Mouse (Mus musculus) skeletal muscle tissue, adult 2 months (tissue): ENCODE results near the gene Abcb9.

Source experiments
- DNase-seq: peaks from one replicate; pipeline ENCODE4 v3.0.0-alpha.2; 2012; ENCODE audit warnings: low read depth, low spot score

Abcb9 gene

DNA sequence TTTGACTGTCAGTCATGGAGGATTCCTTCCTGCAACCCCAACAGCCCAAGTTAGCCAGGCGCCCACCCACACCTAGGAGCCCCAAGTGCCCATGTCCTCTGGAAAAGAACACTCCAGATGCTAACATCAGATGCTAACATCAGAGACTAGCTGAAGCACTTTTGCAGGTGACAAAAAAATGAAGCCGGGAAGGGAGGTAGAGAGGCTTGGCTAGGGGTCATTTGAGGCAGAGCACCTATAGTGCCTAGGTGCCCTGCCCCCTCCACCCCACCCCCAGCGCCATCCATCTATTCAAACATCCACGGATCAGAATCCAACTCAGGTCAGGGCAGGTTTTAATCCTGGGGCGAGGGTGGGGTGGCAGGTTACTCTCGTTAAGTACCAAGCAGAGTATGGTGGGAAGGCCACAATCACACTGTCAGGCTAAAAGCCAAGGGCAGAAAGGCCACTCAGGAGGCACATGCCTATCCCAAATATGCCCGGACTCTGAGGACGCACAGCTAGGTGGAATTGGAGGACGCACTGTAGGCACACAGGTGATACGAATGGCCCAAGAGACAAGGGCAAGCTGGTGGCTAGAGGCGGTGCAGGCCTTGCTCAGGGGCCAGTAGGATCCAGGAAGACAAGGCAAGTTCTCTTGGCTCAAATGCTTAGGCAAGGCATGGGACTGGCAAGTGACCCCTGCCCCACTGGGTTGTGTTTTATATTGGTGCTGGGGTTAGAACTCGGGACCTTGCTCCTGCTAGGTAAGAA is 1.6 kb downstream of the Abcb9 start:
- DNase-seq: no peak

DNA sequence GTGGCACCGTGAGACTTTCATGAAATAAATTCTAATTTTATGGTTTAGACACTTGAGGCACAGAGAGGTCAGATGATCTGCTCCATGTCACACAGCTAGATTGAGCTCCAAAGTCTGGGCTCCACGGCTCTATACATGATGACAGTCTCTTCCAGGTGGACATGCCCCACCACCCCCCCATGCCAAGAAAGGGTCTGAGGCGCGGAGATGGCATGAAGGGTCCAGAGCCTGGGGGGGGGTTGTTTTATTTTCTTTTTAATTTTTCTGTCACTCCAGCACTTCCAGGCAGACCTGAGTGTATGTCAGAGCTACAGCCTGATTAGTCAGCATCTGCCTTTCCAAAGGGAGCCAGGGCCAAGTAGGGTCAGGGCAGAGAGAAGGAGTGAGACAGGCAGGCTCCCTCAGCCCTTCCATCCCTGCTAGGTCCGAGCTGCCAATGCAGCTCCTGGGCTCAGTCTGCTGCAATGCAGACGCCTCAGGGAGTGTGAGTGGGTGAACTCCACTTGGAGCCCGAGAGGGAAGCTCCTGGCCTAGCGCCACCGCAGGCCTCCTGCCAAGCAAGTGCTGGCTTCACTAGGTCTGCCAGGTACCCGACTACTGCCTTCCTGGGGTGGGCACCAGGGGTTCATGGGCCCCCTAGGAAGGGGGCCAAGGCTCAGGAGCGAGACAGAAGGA is 2.3 kb downstream of the Abcb9 start:
- DNase-seq: peak; percentile 52

DNA sequence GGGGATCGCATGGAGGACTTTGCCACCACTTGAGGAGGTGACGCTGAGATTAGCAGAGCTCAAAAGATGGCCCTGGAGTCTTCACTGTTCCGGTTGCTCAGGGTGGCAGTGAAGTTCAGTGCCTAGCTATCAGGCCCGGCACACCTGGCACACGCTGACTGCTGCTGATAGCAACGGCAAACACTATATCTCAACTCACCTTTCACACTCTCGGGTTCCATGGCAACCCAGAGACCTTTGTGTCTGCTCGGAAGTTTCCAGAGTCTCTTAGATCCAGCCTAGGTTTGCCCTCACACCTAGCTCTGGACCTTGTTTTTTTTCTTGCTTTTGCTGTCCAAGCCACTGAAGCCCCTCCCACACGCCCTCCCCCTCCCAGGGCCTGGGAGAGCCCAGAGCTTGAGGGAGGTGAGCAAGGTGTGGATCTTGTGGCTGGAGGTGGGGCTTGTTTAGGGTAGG is 3.6 kb downstream of the Abcb9 start:
- no peak for DNase-seq

DNA sequence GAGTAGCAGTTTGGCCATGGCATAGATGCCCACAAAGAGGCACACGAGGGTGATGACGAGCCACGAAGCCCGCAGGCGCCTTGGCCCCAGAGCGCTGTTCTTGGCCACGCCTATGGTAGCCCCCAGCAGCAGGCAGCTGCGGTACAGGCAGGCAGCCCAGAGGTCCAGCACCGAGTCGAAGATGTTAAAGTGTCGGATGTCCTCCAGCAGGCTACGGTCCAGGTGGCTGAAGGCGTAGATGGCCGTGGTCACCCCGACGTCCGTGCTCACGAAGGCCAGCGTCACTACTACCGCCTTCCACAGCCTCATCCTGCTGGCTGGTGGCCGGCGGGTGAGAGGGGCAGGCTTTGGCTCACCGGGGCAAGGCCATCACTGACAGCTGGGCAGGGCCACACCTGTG is 5.7 kb downstream of the Abcb9 start:
- DNase-seq: peak; percentile 55

- no peak for DNase-seq
These were observed 8.7 kb downstream of the Abcb9 start for GRCm38 (mm10) chr5:124086876-124087275.

DNA sequence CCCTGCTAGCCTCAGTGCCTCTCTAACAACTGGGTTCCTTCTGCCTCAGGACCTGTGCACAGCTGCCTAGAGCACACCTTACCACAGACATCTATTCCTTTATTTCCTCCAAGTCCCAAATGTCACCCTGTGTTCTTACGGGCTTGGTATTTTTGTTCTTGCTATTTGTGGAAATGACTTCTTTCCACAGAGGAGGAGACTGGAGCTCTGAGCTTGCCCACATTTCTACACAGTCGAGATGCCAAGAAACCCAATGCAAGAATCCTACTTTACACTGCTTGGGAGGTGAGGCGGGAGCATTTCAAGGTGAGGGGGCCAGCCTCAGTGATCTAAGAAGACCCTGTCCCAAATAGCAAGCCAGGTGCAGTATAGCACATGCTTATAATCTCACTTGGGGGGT is 10.1 kb downstream of the Abcb9 start:
- DNase-seq: no peak

GRCm38 (mm10) chr5:124084588-124085173 is 10.9 kb downstream of the Abcb9 start:
- DNase-seq: peak; percentile 78

DNA sequence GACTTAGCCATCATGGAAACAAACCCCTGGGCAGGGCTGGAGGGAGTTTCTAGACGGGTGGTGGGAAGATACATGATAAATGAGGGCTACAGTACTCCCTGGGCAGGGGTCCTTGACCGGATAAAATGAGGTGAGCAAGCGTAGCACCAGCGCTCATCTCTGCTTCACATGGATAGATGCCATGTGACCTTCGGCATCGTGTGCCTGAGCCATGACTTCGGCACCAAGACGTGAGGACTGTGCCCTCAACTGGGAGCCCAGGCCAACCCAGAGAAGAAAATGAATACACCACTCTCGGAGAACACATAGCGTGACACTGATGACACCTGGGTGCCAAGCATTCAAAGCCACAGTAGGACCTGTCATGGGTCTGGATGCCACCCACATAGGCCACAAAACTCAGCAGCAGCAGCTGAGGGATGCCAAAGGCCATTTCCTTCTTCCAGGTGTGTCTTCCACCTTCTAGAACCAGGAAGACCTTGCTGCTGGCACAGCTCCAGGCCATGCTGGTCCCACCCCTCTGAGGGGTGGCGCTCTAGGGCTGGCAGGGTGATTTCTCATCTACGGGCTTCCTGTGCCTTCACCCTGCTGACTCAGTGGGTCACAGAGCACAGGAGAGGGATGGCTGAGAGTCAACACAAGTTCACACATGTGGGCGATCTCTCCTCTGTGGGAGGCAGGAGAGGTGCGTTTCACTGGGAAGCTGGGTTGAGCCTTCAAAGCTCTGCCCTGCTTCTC is 11.6 kb downstream of the Abcb9 start:
- no peak for DNase-seq

- no peak for DNase-seq
These were observed 12.5 kb downstream of the Abcb9 start for GRCm38 (mm10) chr5:124082941-124083688.

GRCm38 (mm10) chr5:124082447-124082846 is 13.2 kb downstream of the Abcb9 start:
- DNase-seq: no peak

- DNase-seq: no peak
These were observed 15.7 kb downstream of the Abcb9 start for GRCm38 (mm10) chr5:124079880-124080279.

GRCm38 (mm10) chr5:124078794-124079416 is 16.7 kb downstream of the Abcb9 start:
- DNase-seq: no peak

GRCm38 (mm10) chr5:124077856-124078460 is 17.6 kb downstream of the Abcb9 start:
- no peak for DNase-seq

DNA sequence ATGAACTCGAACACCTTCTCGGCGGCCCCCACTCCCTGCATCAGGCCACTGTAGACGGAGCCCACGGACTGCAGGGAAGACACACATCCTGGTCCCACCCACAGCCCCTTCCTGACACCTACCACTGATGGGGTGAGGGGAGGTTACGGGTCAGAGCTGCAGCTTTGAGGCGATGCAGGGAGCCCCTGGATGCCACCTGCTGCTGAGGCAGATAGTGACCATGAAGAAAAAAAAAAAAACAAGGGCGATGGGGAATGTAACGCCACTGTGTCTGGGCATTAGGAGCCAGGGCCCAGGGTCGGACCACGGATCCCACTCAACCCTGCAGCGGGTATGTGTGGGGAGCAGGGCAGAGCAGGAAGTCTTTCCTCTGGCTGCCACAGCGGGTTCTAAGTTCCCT is 18.4 kb downstream of the Abcb9 start:
- DNase-seq: no peak

GRCm38 (mm10) chr5:124076559-124076958 is 19.0 kb downstream of the Abcb9 start:
- DNase-seq: no peak

- no peak for DNase-seq
These were observed 19.9 kb downstream of the Abcb9 start for GRCm38 (mm10) chr5:124075716-124076115.

DNA sequence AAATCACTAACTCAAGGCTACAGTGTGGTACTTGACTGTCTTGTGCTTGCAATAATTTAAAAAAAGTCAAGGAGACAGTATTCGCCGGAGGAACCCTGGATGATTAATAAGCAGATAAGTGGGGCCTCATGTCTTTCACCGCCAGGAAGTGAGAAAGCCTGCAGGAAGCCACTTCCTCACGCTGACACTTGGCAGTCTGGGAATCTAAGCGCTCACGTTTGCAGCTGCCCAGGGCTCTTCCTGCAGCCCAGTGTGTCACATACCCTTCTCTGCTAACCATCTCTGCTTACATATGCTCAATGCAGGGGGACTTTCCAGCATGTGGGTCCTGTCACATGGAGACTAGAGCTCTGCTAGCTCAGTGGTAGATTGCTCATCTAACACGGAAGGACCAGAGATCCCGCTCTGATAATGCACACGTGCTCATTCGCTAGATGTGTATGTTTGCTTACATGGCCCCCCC is 20.7 kb downstream of the Abcb9 start:
- no peak for DNase-seq

DNA sequence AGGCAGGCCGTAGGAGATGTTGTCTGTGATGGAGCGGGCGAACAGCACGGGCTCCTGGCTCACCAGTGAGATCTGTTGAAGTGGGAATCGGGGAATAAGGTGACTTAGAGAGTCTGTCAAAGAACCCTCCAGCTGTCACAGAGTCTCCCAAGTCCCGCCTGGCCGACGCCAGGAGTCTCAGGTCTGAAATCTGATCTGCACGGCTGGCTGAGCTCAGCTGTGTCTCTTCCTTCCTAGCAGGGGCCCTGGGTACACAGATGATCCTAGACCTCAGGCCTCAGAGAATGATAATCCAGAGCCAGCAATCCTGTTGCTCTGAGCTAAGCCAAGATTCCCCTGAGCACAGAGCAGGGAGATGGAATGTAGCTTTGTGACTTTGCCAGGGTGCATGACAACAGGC is 21.9 kb downstream of the Abcb9 start:
- peak; percentile 82 for DNase-seq

DNA sequence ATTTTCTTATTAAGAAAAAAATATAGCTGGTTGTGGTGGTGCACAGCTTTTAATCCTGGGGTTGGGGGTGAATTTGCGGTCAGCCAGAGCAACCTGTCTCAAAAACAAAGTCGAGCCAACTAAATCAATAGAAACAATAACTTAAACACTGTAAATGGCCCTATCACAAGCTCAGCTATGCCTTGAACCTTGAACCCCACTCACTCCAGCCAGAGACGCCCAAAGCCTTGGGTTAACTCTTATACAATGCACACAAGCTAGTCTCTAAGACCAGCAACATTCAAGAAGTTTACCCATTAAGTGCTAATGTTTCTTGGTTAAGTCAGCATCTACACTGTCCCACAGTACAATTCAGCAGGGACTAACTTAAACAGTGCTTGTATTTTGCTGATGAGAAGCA is 25.9 kb downstream of the Abcb9 start:
- no peak for DNase-seq

GRCm38 (mm10) chr5:124062037-124062824 is 33.4 kb downstream of the Abcb9 start:
- DNase-seq: no peak
